Mouse (Mus musculus) heart, adult 2 months (tissue): ENCODE data around the gene Reep6. TPM values are rescaled to one million over a fixed set of nuclear protein-coding genes. Genes with fewer than 3 reads are reported as not detected.

Experiments used
- DNase-seq, 2 experiments: peaks; one replicate each; pipeline ENCODE4 v3.0.0; 2021
- H3K27ac ChIP-seq: fragments of 200-600 bp; 2 replicates; pipeline ENCODE4 v1.8.1; 2022
- H3K27me3 ChIP-seq: fragments of 200-500 bp; 2 replicates; pipeline ENCODE4 v1.6.1; 2012; ENCODE audit warnings: mild to moderate bottlenecking, low read length, inconsistent platforms, mixed read lengths; ENCODE audit not compliant: control insufficient read depth, insufficient read depth
- H3K36me3 ChIP-seq: fragments of 200-500 bp; 2 replicates; pipeline ENCODE4 v1.6.1; 2012; ENCODE audit warnings: low read length, inconsistent platforms; ENCODE audit not compliant: control insufficient read depth, insufficient read depth
- H3K4me1 ChIP-seq: fragments of 200-500 bp; 2 replicates; pipeline ENCODE4 v1.6.1; 2011; ENCODE audit warnings: low read length; ENCODE audit not compliant: control insufficient read depth, insufficient read depth
- H3K4me3 ChIP-seq: fragments of 200-600 bp; 2 replicates; pipeline ENCODE4 v1.8.1; 2022
- H3K79me2 ChIP-seq: fragments of 200-500 bp; replicated peaks from 2 replicates; pipeline ENCODE4 v1.6.1; 2012; ENCODE audit warnings: mild to moderate bottlenecking, inconsistent platforms, low read length, moderate library complexity, mixed read lengths; ENCODE audit not compliant: control insufficient read depth, insufficient read depth
- H3K9ac ChIP-seq: fragments of 200-500 bp; 2 replicates; pipeline ENCODE4 v1.6.1; 2012; ENCODE audit warnings: low read depth, mild to moderate bottlenecking, control low read depth, inconsistent platforms, low read length, mixed read lengths
- CTCF ChIP-seq: fragments of 200-600 bp; IDR thresholded peaks from 2 replicates; pipeline ENCODE4 v1.8.1; 2022; ENCODE audit warnings: antibody characterized with exemption, mild to moderate bottlenecking, moderate library complexity
- EP300 ChIP-seq: fragments of 200-500 bp; IDR thresholded peaks from 2 replicates; pipeline ENCODE4 v1.6.1; 2011; ENCODE audit warnings: low read depth, low read length, control low read depth; ENCODE audit not compliant: insufficient read depth
- POLR2A ChIP-seq: fragments of 200-500 bp; IDR thresholded peaks from 2 replicates; pipeline ENCODE4 v1.6.1; 2011; ENCODE audit warnings: mild to moderate bottlenecking, low read depth, low read length, control low read depth; ENCODE audit not compliant: insufficient read depth
- WGBS: fragments of 180-500 bp; shearing (Covaris S2); methylation state at CpG from one replicate; pipeline ENCODE4 v1.1.7; 2018; 5-methylcytosine and 5-hydroxymethylcytosine counted together
- intact Hi-C: fragments of 180-260 bp; cut with DNase I; formaldehyde crosslinking; loops from one replicate; pipeline ENCODE4 v1.15.1; 2025
- polyA plus RNA-seq: library from polyadenylated mRNA; depleted of rRNA; stranded (reverse); fragments of >200 nt; gene quantifications from 2 replicates; pipeline ENCODE4 v1.2.3, GENCODE M21; 2012
- total RNA-seq, 2 experiments: library from RNA; stranded (reverse); gene quantifications; 2 replicates each; pipeline ENCODE4 v1.2.3; 2021

Gene Reep6
- total and polyA plus RNA-seq, 3 experiments, result 2.8 to 4.1 (median 3.6) TPM

GRCm38 (mm10) chr10:80341026-80341425 lies 11.3 kb downstream of the Reep6 start:
- no peak for DNase-seq
- Histone ChIP-seq H3K9ac (no peak overlapping the region), H3K27ac (no peak overlapping the region), H3K27me3 (peaks cover 6% of the 10 kb centered on the region; the same call in 1 of the 2 replicates), H3K79me2 (no peaks in the 10 kb centered on the region), H3K36me3 (peaks cover 3% of the 10 kb centered on the region; the same call in 1 of the 2 replicates), H3K4me3 (no peak overlapping the region), H3K4me1 (peaks cover 15% of the 10 kb centered on the region)
- TF ChIP-seq CTCF (no peak), EP300 (no peak), POLR2A (no peak)
- WGBS, result 64% methylated on average over 21 of the region's 21 CpGs
- intact Hi-C loops, result no loop called here

GRCm38 (mm10) chr10:80341491-80342304 lies 11.9 kb downstream of the Reep6 start:
- intact Hi-C loops, result no loop called here
- DNase-seq, result no peak
- H3K27me3 ChIP-seq, result peaks cover 6% of the 10 kb centered on the region; the same call in 1 of the 2 replicates
- 39% methylated on average over 47 of the region's 47 CpGs for whole genome bisulfite sequencing
- H3K4me3 ChIP-seq, result no peak overlapping the region
- no peak overlapping the region for H3K9ac ChIP-seq
- no peak overlapping the region for H3K27ac ChIP-seq
- H3K79me2 ChIP-seq, result no peaks in the 10 kb centered on the region
- peaks cover 15% of the 10 kb centered on the region for H3K4me1 ChIP-seq
- TF ChIP-seq EP300 (no peak), CTCF (no peak), POLR2A (no peak)
- H3K36me3 ChIP-seq, result peaks cover 3% of the 10 kb centered on the region; the same call in 1 of the 2 replicates

- Histone ChIP-seq H3K27ac (no peak overlapping the region), H3K36me3 (peaks cover 3% of the 10 kb centered on the region; the same call in 1 of the 2 replicates), H3K4me1 (peaks cover 15% of the 10 kb centered on the region), H3K27me3 (peaks cover 6% of the 10 kb centered on the region; the same call in 1 of the 2 replicates), H3K79me2 (no peaks in the 10 kb centered on the region), H3K4me3 (no peak overlapping the region), H3K9ac (0 out of 2 replicates have a peak overlapping the region, but pooled peaks have one; percentile 22)
- WGBS, result 28% methylated on average over 26 of the region's 26 CpGs
- TF ChIP-seq CTCF, result no peak
- intact Hi-C loops, result no loop called here
- no peak for DNase-seq
Measured at GRCm38 (mm10) chr10:80342305-80342748, 12.6 kb downstream of the Reep6 start.

- Histone ChIP-seq H3K4me3 (no peak overlapping the region), H3K79me2 (no peaks in the 10 kb centered on the region), H3K4me1 (peaks cover 15% of the 10 kb centered on the region), H3K27ac (peak overlapping the region; percentile 77; the same call in 1 of the 2 replicates), H3K27me3 (peaks cover 6% of the 10 kb centered on the region; the same call in 1 of the 2 replicates), H3K9ac (no peak overlapping the region), H3K36me3 (peaks cover 3% of the 10 kb centered on the region; the same call in 1 of the 2 replicates)
- intact Hi-C loops, result no loop called here
- DNase-seq, result peak in 1 of 2 experiments; percentile 46
- WGBS, result 5% methylated on average over 33 of the region's 33 CpGs
- TF ChIP-seq POLR2A (no peak), EP300 (no peak), CTCF (no peak)
Measured at GRCm38 (mm10) chr10:80342749-80343424, 13.1 kb downstream of the Reep6 start.

GRCm38 (mm10) chr10:80343425-80343895 lies 13.7 kb downstream of the Reep6 start:
- H3K27ac ChIP-seq, result peak overlapping the region; percentile 77
- intact Hi-C loops, result no loop called here
- no peak overlapping the region for H3K9ac ChIP-seq
- H3K79me2 ChIP-seq, result no peaks in the 10 kb centered on the region
- H3K27me3 ChIP-seq, result peaks cover 6% of the 10 kb centered on the region; the same call in 1 of the 2 replicates
- DNase-seq, result no peak
- no peak for TF ChIP-seq POLR2A
- no peak for TF ChIP-seq CTCF
- no peak for TF ChIP-seq EP300
- H3K4me3 ChIP-seq, result no peak overlapping the region
- H3K4me1 ChIP-seq, result peaks cover 15% of the 10 kb centered on the region
- 56% methylated on average over 13 of the region's 13 CpGs for WGBS
- H3K36me3 ChIP-seq, result peaks cover 3% of the 10 kb centered on the region; the same call in 1 of the 2 replicates
